Mouse (Mus musculus) liver, embryonic 14.5 days (tissue): Measurements from ENCODE around the gene Piwil1.

Experiments
- CTCF ChIP-seq: IDR thresholded peaks from 2 replicates; pipeline ENCODE4 v1.5.1; 2016; ENCODE audit warnings: antibody characterized with exemption, low read depth, control low read depth
- EP300 ChIP-seq: IDR thresholded peaks from 2 replicates; pipeline ENCODE4 v1.6.1; 2016; ENCODE audit warnings: antibody characterized with exemption, low read depth

DNA sequence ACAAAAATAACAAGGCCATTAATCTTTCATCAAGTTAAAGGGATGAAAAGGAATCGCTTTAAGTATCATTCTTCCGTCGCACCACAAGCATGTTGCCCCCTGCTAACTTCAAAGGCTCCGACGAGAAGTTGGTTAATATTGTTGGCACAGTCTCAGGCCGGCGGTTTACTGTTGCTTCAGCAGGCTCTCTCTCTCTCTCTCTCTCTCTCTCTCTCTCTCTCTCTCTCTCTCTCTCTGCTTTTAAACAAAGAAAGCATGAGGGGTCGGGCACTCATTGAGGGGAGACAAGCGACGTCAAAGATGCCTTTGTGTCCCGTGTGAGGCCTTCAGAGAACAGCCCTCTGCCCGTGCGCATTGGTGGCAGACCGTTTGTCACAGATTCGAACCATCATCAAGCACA is 17.7 kb upstream of the Piwil1 start:
- TF ChIP-seq CTCF (no peak), EP300 (no peak)
